Mouse (Mus musculus) myocyte (in vitro differentiated cells): ENCODE measurements around the gene Gas2l2. TPM values are rescaled to one million over a fixed set of nuclear protein-coding genes. Genes with fewer than 3 reads are reported as not detected.

Experiments used
- H3K27me3 ChIP-seq: one replicate; pipeline ENCODE4 v1.6.1; 2011; ENCODE audit not compliant: control insufficient read depth, insufficient read depth, insufficient read length
- H3K36me3 ChIP-seq: one replicate; pipeline ENCODE4 v1.6.1; 2011; ENCODE audit not compliant: control insufficient read depth, insufficient read depth
- H3K4me2 ChIP-seq: one replicate; pipeline ENCODE4 v1.6.1; 2011; ENCODE audit warnings: low read depth, control low read depth
- H3K4me3 ChIP-seq: one replicate; pipeline ENCODE4 v1.5.1; 2011; ENCODE audit warnings: mild to moderate bottlenecking, control low read depth, moderate library complexity
- H3K79me2 ChIP-seq: one replicate; pipeline ENCODE4 v1.6.1; 2011; ENCODE audit not compliant: control insufficient read depth, insufficient read depth
- H3ac ChIP-seq: one replicate; pipeline ENCODE4 v1.6.1; 2011; ENCODE audit not compliant: control insufficient read depth, insufficient read length
- CEBPB ChIP-seq: IDR thresholded peaks from 2 replicates; pipeline ENCODE4 v1.6.1; 2011; ENCODE audit warnings: mild to moderate bottlenecking, moderate library complexity; ENCODE audit not compliant: poor library complexity, insufficient read depth, severe bottlenecking
- E2F4 ChIP-seq: IDR thresholded peaks from one replicate; pipeline ENCODE4 v1.6.1; 2011; ENCODE audit warnings: mild to moderate bottlenecking, control low read depth, moderate library complexity; ENCODE audit not compliant: insufficient read depth
- MAX ChIP-seq: IDR thresholded peaks from one replicate; pipeline ENCODE4 v1.6.1; 2011; ENCODE audit warnings: low read depth, mild to moderate bottlenecking, control low read depth
- MYOD1 ChIP-seq, 3 experiments: IDR thresholded peaks; one replicate each; pipeline ENCODE4 v1.6.1; 2011; ENCODE audit warnings: control low read depth in 2 of 3, low read depth in 2 of 3, mild to moderate bottlenecking in 2 of 3, moderate library complexity in 1 of 3; ENCODE audit not compliant: insufficient read length in 2 of 3, control insufficient read depth in 1 of 3
- MYOG ChIP-seq, 3 experiments: IDR thresholded peaks; one replicate each; pipeline ENCODE4 v1.6.1; 2011; ENCODE audit warnings: control low read depth in 2 of 3, low read depth in 2 of 3, mild to moderate bottlenecking in 2 of 3; ENCODE audit not compliant: insufficient read length in 2 of 3, control insufficient read depth in 1 of 3, insufficient read depth in 1 of 3
- POLR2A ChIP-seq: IDR thresholded peaks from one replicate; pipeline ENCODE4 v1.6.1; 2011; ENCODE audit warnings: low read depth, mild to moderate bottlenecking, control low read depth, moderate library complexity; ENCODE audit not compliant: insufficient read length
- POLR2AphosphoS2 ChIP-seq: IDR thresholded peaks from one replicate; pipeline ENCODE4 v1.6.1; 2011; ENCODE audit warnings: low read depth, control low read depth; ENCODE audit not compliant: insufficient read length
- REST ChIP-seq: IDR thresholded peaks from one replicate; pipeline ENCODE4 v1.6.1; 2011; ENCODE audit warnings: mild to moderate bottlenecking, control low read depth, moderate library complexity; ENCODE audit not compliant: insufficient read depth, insufficient read length
- SRF ChIP-seq: IDR thresholded peaks from one replicate; pipeline ENCODE4 v1.6.1; 2011; ENCODE audit warnings: low read depth; ENCODE audit not compliant: control insufficient read depth, insufficient read length
- TCF12 ChIP-seq: IDR thresholded peaks from one replicate; pipeline ENCODE4 v1.6.1; 2011; ENCODE audit warnings: mild to moderate bottlenecking, control low read depth; ENCODE audit not compliant: poor library complexity, insufficient read depth, severe bottlenecking
- TCF3 ChIP-seq: IDR thresholded peaks from one replicate; pipeline ENCODE4 v1.6.1; 2011; ENCODE audit warnings: low read depth, control low read depth; ENCODE audit not compliant: insufficient read length
- USF1 ChIP-seq: IDR thresholded peaks from one replicate; pipeline ENCODE4 v1.6.1; 2011; ENCODE audit warnings: low read depth, mild to moderate bottlenecking, control low read depth, moderate library complexity
- polyA plus RNA-seq: library from polyadenylated mRNA; unstranded; fragments of >200 nt; fragmentation: generic; extraction: Trizol; gene quantifications from one replicate; pipeline ENCODE4 v1.2.1, GENCODE M21; 2012; ENCODE audit warnings: missing spikeins

Gas2l2 gene
- polyA plus RNA-seq, 1 experiment: not detected

DNA sequence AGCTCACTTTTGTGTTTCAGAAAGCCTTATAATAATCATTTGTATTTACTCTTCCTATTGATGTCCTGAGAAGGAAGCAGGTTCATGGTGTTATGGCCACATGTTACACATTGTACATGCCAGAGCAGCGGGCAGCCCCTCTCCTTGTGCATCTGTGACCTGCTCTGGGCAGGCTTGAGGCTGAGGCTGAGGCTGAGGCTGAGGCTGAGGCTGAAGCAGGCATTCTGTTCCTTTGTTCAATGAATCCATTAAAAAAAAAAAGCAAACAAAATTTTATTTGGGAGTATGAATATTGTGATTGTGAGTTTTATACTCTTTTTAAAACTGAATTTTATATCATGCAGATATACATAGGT lies 45.7 kb downstream of the Gas2l2 start:
- Histone ChIP-seq H3K4me3 (no peak overlapping the region), H3K27me3 (no peaks in the 10 kb centered on the region), H3ac (no peak overlapping the region), H3K4me2 (no peak overlapping the region), H3K36me3 (peaks cover under 1% of the 10 kb centered on the region), H3K79me2 (no peaks in the 10 kb centered on the region)
- no peak for TF ChIP-seq SRF
- no peak for TF ChIP-seq MYOD1 (IDR thresholded peaks at IDR 0.05; ENCODE audit: control insufficient read depth in 1 of 3, insufficient read length in 2 of 3, low read depth in 2 of 3)
- TF ChIP-seq MYOG (IDR thresholded peaks at IDR 0.05; ENCODE audit: control insufficient read depth in 1 of 3, insufficient read depth in 1 of 3, insufficient read length in 2 of 3, low read depth in 2 of 3): no peak
- no peak for TF ChIP-seq CEBPB
- TF ChIP-seq TCF3: no peak
- no peak for TF ChIP-seq MAX
- no peak for TF ChIP-seq TCF12
- no peak for TF ChIP-seq REST

GRCm38 (mm10) chr11:83382876-83383531 lies 46.3 kb downstream of the Gas2l2 start:
- TF ChIP-seq SRF: no peak
- TF ChIP-seq MYOD1 (IDR thresholded peaks at IDR 0.05; ENCODE audit: control insufficient read depth in 1 of 3, insufficient read length in 2 of 3, low read depth in 2 of 3): no peak
- TF ChIP-seq CEBPB: no peak
- TF ChIP-seq E2F4: no peak
- no peak for TF ChIP-seq REST
- TF ChIP-seq USF1: no peak
- Histone ChIP-seq H3K36me3 (peaks cover 6% of the 10 kb centered on the region), H3ac (no peak overlapping the region), H3K27me3 (no peaks in the 10 kb centered on the region), H3K4me3 (no peak overlapping the region), H3K4me2 (no peak overlapping the region), H3K79me2 (no peaks in the 10 kb centered on the region)

DNA sequence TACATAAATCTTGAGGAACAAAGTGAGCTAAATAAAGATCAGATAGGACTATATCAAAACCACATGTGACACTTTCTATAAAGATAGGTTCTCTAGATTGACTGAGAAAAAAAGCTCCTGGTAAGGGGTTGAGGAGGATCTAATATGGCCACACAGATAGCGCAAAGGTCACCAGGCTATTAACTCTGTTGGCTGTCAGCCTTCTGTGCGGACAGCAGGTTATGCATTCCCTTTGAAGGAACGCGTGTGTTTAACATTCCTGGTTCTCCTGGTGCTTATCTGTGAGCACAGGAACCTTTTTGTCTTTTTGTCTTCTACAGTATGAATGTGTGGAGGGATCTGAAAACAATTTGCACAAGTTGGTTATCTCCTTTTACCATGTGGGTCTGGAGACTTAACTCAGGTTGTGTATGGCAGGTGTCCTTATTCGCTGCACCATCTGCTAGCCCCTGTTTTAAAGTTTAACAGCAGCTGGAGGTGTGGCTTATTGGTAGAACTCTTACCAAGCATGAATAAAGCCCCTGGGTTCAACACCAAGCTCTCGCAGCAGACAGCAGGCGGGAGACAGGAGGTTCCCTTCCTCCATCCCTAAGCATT lies 49.4 kb downstream of the Gas2l2 start:
- Histone ChIP-seq H3K79me2 (no peaks in the 10 kb centered on the region), H3K27me3 (no peaks in the 10 kb centered on the region), H3ac (no peak overlapping the region), H3K4me3 (no peak overlapping the region), H3K36me3 (peaks cover 9% of the 10 kb centered on the region), H3K4me2 (no peak overlapping the region)
- TF ChIP-seq REST: no peak
- no peak for TF ChIP-seq CEBPB
- TF ChIP-seq POLR2A: no peak
- TF ChIP-seq POLR2AphosphoS2: no peak
- TF ChIP-seq E2F4: no peak
- no peak for TF ChIP-seq MYOG (IDR thresholded peaks at IDR 0.05; ENCODE audit: control insufficient read depth in 1 of 3, insufficient read depth in 1 of 3, insufficient read length in 2 of 3, low read depth in 2 of 3)
- TF ChIP-seq USF1: no peak
- no peak for TF ChIP-seq SRF
- no peak for TF ChIP-seq TCF12
- TF ChIP-seq MYOD1 (IDR thresholded peaks at IDR 0.05; ENCODE audit: control insufficient read depth in 1 of 3, insufficient read length in 2 of 3, low read depth in 2 of 3): no peak
- TF ChIP-seq TCF3: no peak
- no peak for TF ChIP-seq MAX

Other genes with a start within 250 kb of the Gas2l2 start
- 1.1 TPM for gene Slfn3, start 238.1 kb downstream of the Gas2l2 start, polyA plus RNA-seq
- 0.01 TPM for gene Slfn14, start 142.7 kb downstream of the Gas2l2 start, polyA plus RNA-seq
- 64.7 TPM for gene Ap2b1, start 130.4 kb downstream of the Gas2l2 start, polyA plus RNA-seq
- gene Pex12, start 126.9 kb downstream of the Gas2l2 start, polyA plus RNA-seq: 8.7 TPM
- 0.36 TPM for gene Rasl10b, start 20.3 kb downstream of the Gas2l2 start, polyA plus RNA-seq
- gene 1700020L24Rik, start 8.2 kb upstream of the Gas2l2 start, polyA plus RNA-seq: 12.0 TPM
- gene Mmp28, start 33.6 kb upstream of the Gas2l2 start, polyA plus RNA-seq: 10.2 TPM
- gene Taf15, start 43.6 kb upstream of the Gas2l2 start, polyA plus RNA-seq: 74.2 TPM
- gene Heatr9, start 92.7 kb upstream of the Gas2l2 start, polyA plus RNA-seq: 0.04 TPM
- 10.4 TPM for gene Ccl5, start 101.1 kb upstream of the Gas2l2 start, polyA plus RNA-seq
- 8.2 TPM for gene Ccl9, start 149.2 kb upstream of the Gas2l2 start, polyA plus RNA-seq
- 0.04 TPM for gene Ccl6, start 163.6 kb upstream of the Gas2l2 start, polyA plus RNA-seq
- gene Rpl9-ps1, start 216.2 kb upstream of the Gas2l2 start, polyA plus RNA-seq: not detected
- gene Ccl3, start 219.9 kb upstream of the Gas2l2 start, polyA plus RNA-seq: not detected
- gene Ccl4, start 233.1 kb upstream of the Gas2l2 start, polyA plus RNA-seq: not detected